Mouse (Mus musculus) testis, postnatal 10 days (tissue): Measurements from ENCODE around the gene Pla2g15.
A peak's percentile ranks its signal among the peaks of the same experiment; 100 is the strongest.
"Not testable (repeated sequence)": the region's sequence is repeated elsewhere in the genome, so short reads cannot be mapped to it uniquely, and the experiment has no call there.

Experiments
- DNase-seq: peaks from one replicate; pipeline ENCODE4 v3.0.0; 2021; ENCODE audit warnings: low spot score

Pla2g15 gene

DNA sequence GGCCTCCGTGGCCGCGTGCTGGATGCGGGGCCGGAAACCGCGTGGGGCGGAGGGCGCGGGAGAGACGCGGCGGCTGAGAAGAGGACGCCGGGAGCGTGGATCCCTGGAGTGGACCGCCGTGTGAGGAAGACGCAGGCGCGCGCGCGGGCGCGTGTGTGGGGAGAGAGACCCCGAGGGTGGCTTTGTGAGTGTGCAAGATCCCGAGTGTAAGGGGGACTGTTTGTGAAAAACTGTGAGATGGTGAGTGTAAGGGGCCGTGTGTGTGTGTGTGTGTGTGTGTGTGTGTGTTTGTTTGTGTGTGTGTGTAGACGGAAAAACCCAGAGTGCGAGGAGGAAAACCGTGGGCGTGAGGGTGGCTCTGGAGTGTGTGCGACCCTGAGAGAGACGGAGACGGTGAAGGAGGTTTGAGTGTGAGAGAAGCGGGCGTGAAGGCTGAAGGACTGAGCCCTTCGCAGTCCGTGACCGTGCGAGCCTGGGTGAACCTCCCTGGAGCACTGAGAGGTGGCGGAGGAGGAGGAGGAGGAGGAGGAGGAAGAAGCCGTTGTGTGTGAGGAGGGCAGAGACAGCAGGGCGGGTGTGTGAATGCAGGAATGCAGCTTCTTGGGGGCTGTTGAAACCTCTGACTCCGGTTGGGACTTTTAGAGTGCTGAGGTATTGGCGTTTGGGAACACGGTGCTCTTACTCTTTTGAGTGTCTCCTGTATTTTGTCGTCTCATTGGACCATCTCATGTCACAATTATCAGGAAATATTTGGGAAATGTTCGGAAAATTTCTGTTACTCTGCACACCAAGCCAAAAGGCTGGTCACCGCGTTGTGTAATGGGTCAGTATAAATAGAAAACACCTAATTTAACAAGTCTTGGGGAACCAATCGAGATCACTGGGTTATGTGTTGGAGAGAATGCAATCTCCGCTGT, 19.1 kb downstream of the Pla2g15 start:
- DNase-seq: peak; percentile 60

DNA sequence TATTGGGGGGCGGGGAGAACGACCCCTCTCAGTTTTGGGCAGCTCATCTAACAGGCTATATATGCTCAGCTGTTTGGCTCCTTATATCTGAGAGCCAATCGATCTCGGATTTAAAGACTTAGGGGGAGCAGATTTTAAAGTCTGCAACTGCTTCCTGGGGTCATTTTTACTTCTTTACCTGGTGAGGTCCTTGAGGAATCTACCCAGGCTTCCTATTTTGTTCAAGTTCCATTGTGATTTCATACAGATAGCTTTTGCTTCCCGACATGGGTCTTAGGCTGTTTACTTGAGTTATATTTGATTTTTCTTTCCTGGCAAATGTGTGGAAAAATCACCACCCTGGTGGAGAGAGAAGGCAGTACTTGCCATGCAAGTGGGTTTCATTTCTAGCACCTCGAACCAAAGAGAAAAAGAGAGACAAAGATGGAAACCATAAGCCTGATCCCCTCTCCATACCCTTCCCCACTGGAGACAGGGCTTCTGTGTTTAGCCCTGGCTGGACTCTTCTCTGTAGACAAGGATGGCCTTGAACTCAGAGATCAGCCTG, 19.8 kb downstream of the Pla2g15 start:
- DNase-seq: no peak

DNA sequence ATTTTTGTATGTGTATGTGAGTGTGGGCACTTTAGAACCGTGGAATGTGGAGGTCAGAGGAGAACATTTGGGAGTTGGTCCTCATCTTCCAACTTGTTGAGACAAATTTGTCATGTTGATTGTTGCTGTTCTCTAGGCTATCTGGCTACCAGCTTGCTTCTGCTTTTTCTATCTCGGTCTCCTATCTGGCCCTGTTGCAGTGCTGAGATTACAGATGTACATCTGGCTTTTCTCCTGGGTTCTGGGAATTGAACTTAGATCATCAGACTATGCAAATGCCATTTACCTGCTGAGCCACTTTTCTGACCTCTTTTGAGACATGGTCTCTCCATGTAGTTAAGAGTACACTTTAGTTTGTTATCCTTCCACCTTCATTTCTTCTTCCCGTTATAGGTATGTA, 23.4 kb downstream of the Pla2g15 start:
- DNase-seq: no peak

DNA sequence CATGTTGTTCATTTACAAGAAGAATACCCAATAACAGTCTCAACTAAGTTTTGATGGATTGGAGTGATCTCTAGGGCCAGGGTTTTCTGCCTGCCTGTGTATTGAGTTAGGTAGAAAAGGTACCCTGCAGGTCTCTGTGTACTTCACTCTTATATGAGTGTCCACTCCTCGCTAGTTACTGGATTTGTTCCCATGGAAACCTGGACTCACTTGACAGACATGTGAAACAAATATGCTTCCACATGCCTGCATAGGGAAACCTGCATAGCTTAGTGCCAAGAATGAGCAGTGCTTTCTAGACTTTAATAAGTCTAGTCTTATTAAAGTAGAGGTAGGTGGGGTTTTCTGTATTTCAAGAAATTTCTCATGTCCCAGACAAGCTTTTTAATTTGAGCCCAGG, 26.7 kb downstream of the Pla2g15 start:
- no peak for DNase-seq

DNA sequence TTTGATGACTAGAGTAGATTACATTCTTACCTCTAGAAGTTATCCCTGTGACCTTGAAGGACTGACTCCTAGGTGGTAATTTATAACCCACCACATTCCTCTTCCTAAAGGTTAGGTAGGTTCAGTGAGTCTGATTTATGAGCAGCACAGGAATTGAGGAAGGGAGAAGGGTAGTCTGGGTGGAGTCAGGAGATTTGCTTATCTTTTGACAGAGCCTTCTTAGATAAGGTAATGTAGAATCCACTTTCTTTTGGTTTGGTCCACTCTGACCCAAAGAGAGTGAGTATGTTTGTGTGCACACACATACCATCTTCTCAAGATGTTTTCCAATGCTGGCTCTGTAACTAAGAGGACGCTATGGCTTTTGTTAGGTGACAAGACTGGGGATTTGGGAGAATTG, 27.4 kb downstream of the Pla2g15 start:
- DNase-seq: no peak

DNA sequence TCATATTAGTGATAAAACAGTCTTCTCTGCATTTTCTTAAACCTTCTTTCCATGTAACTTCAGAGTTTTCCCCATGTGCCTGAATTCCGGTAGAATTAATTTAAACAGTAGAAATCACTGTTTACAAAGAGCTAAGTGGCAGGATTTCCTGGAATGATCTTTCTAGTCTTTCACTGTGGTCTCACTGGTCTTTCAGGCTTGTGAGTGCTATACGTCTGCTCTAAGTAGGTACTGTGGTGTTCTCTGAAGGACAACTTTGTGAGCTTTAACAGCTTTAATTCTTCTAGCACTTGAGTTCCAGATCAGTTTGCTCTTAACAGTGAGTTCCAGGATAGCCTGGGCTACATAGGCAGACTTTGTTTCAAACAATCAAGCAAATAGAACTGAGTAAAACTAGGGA, 28.2 kb downstream of the Pla2g15 start:
- DNase-seq: no peak

DNA sequence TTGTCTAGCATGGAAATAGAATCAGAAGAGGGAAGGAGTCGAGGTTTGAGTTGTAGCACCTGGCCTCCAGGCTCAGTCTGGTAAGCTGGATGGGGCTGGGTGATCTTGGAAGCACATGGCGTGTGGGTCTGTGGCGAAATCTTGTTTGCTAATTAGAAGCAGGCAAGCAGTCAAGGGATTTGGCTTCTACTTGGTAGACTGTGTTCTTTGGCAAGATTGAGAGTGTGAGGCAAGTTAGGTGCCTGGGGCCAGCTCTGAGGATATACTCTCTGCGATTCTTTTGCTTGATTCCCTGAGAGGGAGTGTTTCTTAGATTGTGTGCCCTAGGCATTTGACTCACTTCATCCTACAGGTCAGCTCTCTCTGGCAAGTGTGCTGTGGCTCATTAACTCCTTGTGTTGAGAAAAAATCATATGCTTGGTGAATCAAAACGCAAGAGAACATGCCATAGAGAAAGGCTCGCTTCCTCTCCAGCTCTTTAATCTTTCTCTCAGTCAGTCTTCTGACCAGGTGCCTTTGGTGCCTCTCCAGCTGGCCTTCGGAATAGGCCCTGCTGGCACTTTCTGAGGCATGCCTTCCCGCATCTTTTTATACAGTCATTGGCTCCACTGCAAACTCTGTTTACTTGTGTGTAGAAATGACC, 35.5 kb downstream of the Pla2g15 start:
- DNase-seq: no peak

DNA sequence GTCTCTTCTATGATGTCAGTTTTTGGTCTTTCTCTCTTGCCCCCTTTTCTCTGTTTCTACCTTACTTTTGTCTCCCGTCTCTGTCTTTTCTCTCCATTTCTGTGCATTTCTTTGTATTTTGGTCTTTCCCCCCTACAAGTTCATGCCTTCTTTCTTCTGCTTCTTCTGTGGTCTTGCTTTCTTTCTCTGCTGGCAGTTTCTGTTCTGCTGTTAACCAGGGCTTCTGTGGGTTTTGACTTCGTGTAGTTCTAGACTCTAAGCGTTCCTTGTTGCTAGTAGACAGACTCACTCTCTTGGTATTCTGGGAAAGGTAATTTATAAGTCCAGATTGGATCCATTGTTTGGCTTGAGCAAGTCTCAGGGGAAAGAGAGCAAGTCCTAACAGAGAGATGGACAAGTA, 36.2 kb downstream of the Pla2g15 start:
- DNase-seq: no peak

DNA sequence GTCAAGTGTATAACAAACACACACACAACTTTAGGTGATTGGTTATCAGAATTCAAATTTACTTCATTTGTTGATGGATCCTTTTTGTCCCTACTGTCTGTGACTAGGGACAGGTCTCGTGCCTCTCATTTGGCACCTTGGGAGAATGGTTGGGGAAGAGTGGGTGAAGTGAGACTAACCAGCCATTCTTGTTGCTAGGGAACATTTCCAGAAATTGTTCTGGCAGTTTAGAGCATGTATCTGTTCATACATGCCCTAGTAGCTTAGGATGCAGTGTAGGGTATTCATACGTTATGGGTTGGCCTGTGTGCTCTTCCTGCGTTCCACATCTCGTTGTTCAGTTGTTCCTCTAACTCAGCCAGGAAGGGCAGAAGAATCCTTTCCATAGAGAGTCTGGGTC, 39.0 kb downstream of the Pla2g15 start:
- no peak for DNase-seq

DNA sequence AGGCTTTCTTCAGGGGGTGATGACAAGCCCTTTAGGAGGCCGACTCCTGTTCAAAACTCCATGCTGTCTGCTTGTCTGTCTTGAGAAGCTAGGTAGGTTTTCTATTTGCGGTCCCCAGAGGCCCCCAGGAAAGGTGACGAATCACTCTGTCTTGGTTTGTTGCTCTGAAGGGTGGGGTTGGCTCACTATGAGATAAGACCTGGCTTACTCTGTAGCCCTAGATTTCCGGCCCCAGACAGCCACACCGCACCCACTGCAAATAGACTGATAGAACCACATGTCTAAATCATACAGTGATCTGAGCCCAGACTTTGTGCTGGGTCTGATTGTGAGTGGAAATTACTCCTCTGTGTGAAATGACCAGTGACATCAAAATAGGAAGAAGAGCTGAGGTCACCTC, 41.4 kb downstream of the Pla2g15 start:
- DNase-seq: no peak

DNA sequence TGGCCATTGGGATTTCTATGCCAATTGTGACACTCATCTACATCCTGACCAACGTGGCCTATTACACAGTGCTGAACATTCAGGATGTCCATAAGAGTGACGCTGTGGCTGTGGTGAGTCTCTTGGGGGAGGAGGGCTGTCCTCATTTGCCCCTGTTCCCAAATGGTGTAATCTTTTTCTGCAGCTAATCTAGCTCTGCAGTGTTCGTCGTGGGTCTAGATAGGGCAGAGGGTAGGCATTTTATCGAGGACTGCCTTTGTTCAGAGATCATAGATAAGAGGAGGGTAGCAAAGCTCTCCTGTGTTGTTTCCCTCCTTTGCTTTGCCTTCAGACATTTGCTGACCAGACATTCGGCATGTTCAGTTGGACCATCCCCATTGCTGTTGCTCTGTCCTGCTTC, 43.0 kb downstream of the Pla2g15 start:
- DNase-seq: no peak

DNA sequence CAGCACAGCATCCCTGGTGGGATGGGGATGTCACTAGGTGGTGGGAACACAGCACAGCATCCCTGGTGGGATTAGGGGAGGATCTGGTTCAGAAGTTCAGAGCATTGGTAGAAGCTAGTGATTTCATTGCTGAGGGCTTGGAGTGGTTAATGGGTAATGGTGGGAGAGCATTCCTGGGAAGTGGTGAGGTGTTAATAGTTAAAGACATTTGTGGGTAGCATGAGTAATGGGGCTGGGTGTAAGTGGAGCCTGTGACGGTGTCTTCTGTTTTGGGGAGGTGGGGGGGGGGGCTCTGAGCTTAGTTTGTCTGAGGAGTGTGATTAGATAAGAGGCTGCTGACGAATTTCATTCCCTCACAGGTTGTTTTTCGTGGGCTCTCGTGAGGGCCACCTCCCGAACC, 43.9 kb downstream of the Pla2g15 start:
- no peak for DNase-seq

DNA sequence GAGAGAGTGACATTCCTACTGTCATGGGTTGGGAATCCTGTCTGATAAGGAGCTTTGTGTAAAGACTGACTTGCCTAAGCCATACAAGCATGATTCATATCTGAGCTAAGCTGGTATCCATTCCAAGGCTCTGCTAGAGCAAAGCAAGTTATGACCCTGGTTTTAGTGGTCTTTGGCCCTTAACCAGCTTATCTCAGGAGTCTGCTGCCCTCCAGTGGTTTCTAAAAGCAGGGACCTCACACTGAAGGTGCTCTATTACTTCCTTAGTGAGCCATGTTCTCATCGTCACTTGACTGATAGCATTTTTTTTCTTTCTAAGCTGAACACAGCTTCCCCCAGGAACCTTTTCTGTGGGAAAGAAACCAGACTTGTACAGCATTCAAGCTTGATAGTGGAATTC, 48.5 kb downstream of the Pla2g15 start:
- no peak for DNase-seq

DNA sequence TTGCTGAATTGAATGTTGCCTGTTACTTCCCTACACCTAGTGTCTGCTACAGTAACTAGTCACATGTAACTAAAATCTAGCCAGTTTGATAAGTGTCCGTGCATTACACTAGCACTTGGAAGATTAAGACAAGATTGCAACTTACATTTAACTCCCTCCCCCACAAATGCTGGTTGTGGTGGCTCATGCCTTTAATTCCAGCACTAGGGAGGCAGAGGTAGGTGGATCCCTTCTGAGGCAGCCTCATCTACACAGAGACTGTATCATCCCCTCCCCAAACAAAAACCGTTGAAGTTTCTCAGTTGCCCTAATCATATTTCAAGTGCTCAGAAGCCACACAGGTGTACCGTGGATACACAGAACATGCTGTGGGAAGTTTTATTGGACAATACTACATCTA, 49.4 kb downstream of the Pla2g15 start:
- not testable (repeated sequence) for DNase-seq

DNA sequence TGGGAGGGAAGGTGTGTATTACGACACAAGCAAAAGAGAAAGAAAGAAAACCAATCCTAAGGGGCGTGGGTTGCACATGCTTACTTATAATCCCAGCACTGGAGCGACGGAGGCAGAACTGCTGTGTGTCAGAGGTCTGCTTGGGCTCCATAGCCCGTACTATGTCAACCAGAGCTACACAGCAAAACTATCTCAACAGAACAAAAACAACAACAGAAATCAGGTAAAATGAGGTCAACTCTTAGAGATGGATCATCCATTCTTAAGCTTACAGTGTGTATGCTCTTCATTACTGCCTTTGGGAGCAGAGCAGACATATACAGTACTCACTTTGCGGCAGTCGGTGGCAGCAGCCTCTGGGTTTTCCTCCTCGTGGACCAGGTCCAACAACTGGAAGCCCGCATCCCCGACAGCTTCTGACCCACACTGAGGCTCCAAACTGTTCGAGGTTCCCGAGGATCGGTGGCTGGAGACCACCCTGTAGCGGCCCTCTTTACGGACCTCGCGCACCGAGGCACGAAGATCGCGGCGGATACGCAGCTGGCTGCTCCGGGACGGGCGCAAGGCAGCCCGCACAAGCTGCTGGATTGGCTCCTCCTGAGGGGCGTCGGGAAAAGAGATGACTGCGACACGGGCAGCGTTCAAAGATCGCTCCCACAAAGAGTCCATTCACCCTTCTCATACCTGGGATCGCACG, 60.0 kb downstream of the Pla2g15 start:
- DNase-seq: no peak

DNA sequence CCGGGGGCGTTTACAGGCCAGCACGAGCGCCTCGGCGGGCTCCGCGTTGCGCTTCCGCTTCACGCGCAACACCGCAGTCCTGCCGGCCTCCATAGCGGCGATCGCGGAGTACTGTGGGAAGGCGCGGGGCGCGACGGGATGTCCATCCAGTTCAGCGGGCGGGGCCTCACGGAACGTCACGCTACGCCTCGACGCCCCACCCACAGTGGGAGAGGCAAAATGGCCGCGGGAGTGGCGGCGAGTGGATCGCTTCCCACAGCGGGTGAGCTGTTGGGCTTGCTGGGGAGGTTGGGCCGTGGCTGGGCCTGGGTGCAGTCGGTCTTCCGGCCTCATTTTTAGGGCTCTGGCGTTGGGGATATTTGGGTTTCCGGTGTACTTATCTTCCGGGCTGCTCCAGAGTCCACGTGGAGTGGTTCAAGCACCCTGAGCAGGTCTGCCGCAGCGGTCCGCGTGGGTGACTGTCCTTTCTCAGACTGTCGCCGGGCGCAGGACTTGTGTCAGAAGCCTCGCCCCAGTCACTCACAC, 60.7 kb downstream of the Pla2g15 start, which contains the start of the genes Slc7a6os and Prmt7:
Gene Slc7a6os (minus strand): TSS at position 115 of the 525 bp plus-strand sequence.
Gene Prmt7 (plus strand): TSS at position 116 of the 525 bp plus-strand sequence.
- peak; percentile 97 for DNase-seq

DNA sequence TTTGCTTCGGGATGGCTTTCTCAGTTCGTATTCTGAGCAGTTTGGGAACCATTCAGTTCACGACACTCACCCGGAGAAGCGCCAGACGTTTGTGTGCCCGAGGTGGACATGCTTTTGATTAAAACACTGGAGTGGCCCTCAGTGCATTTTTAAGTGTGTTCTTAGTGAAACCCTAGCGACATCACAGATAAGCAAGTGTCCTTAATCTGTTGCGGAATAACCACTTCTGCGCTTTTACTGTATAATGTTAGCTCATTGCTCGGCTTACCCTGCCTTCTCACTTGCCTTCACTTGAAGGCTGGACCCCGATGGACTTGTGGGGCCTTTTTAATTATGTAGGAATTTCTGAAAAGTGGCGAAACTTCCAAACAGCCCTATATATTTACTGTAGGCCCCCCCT, 61.2 kb downstream of the Pla2g15 start:
- DNase-seq: no peak

DNA sequence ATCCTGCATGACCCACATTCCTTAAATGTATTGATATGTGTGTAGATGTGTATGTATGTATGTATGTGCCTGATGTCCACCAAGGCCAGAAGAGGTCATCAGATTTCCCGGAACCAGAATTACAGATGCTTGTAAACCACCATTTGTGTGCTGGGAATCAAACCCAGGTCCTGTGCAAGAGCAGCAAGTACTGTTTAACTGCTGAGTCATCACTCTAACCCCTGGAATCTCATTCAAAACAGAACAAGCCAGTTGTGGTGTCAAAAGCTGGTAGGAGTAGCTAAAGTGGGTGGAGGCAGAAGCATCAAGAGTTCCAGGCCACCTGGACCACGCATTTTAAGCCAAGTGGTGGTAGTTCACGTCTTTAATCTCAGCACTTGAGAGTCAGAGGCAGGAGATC, 63.8 kb downstream of the Pla2g15 start:
- no peak for DNase-seq
